Mouse (Mus musculus) limb, embryonic 14.5 days (tissue): ENCODE measurements around the gene Ube2g1. TPM values are rescaled to one million over a fixed set of nuclear protein-coding genes. Genes with fewer than 3 reads are reported as not detected.

Source experiments
- ATAC-seq: fragments of 200-750 bp; cut with Nextera tagmentation; 2 replicates; pipeline ENCODE4 v1.8.0; 2017; ENCODE audit warnings: low read depth, moderate number of reproducible peaks, moderate TSS enrichment; ENCODE audit not compliant: low FRiP score
- DNase-seq: peaks from one replicate; pipeline ENCODE4 v3.0.0-alpha.2; 2015; ENCODE audit warnings: low spot score
- H3K27ac ChIP-seq: fragments of 300-500 bp; sonication (generic); replicated peaks from 2 replicates; pipeline ENCODE4 v1.5.1; 2014; ENCODE audit warnings: low read depth, mild to moderate bottlenecking, low read length, moderate library complexity, mixed read lengths
- H3K27me3 ChIP-seq: fragments of 300-500 bp; sonication (generic); 2 replicates; pipeline ENCODE4 v1.6.1; 2014; ENCODE audit warnings: low read length, mixed read lengths; ENCODE audit not compliant: control insufficient read depth, insufficient read depth
- H3K36me3 ChIP-seq: fragments of 300-500 bp; sonication (generic); 2 replicates; pipeline ENCODE4 v1.6.1; 2014; ENCODE audit warnings: mild to moderate bottlenecking, low read length, moderate library complexity, mixed read lengths; ENCODE audit not compliant: control insufficient read depth, insufficient read depth
- H3K4me1 ChIP-seq: fragments of 300-500 bp; sonication (generic); 2 replicates; pipeline ENCODE4 v1.6.1; 2014; ENCODE audit warnings: antibody characterized with exemption, low read length, mixed read lengths; ENCODE audit not compliant: control insufficient read depth, insufficient read depth
- H3K4me2 ChIP-seq: fragments of 300-500 bp; sonication (generic); replicated peaks from 2 replicates; pipeline ENCODE4 v1.6.1; 2014; ENCODE audit warnings: low read depth, mild to moderate bottlenecking, low read length, moderate library complexity; ENCODE audit not compliant: severe bottlenecking
- H3K4me3 ChIP-seq: fragments of 300-500 bp; sonication (generic); replicated peaks from 2 replicates; pipeline ENCODE4 v1.5.1; 2014; ENCODE audit warnings: low read length
- H3K9ac ChIP-seq: fragments of 300-500 bp; sonication (generic); 2 replicates; pipeline ENCODE4 v1.6.1; 2014; ENCODE audit warnings: mild to moderate bottlenecking, low read depth, low read length, moderate library complexity; ENCODE audit not compliant: severe bottlenecking
- H3K9me3 ChIP-seq: fragments of 300-500 bp; sonication (generic); 2 replicates; pipeline ENCODE4 v1.6.1; 2016; ENCODE audit warnings: low read length; ENCODE audit not compliant: control insufficient read depth
- POLR2A ChIP-seq: fragments of 200-500 bp; IDR thresholded peaks from 2 replicates; pipeline ENCODE4 v1.8.0; 2012; ENCODE audit warnings: inconsistent platforms, mild to moderate bottlenecking, moderate library complexity, borderline replicate concordance; ENCODE audit not compliant: insufficient read depth, insufficient read length; ENCODE audit errors: extremely low read depth
- WGBS: fragments of 180-500 bp; shearing (Covaris S2); extraction: QIAGEN DNeasy Blood & Tissue Kit; methylation state at CpG from one replicate; pipeline ENCODE4 v1.1.7; 2014; 5-methylcytosine and 5-hydroxymethylcytosine counted together
- polyA plus RNA-seq, 2 experiments: library from polyadenylated mRNA; depleted of rRNA in 1 of 2; stranded (reverse) in 1 of 2; unstranded in 1 of 2; fragments of >200 nt; fragmentation: Nextera tagmentation in 1 of 2; extraction: Ambion mirVana in 1 of 2; gene quantifications; 2 replicates each; pipeline versions ENCODE4 v1.2.1 to v1.2.3; 2012 to 2014

The Ube2g1 gene
- polyA plus RNA-seq, 2 experiments = 30.4 to 69.7 TPM

- Histone ChIP-seq H3K9ac (no peak overlapping the region), H3K27ac (no peak overlapping the region), H3K27me3 (no peaks in the 10 kb centered on the region), H3K9me3 (no peaks in the 10 kb centered on the region), H3K4me3 (no peak overlapping the region), H3K4me1 (no peaks in the 10 kb centered on the region), H3K36me3 (peaks cover 38% of the 10 kb centered on the region), H3K4me2 (no peak overlapping the region)
- TF ChIP-seq POLR2A = no peak
- 90% methylated on average over 5 of the region's 5 CpGs for WGBS
- DNase-seq (no peak), ATAC-seq (no peak)
Measured at GRCm38 (mm10) chr11:72712721-72713120, 105.6 kb downstream of the Ube2g1 start.

DNA sequence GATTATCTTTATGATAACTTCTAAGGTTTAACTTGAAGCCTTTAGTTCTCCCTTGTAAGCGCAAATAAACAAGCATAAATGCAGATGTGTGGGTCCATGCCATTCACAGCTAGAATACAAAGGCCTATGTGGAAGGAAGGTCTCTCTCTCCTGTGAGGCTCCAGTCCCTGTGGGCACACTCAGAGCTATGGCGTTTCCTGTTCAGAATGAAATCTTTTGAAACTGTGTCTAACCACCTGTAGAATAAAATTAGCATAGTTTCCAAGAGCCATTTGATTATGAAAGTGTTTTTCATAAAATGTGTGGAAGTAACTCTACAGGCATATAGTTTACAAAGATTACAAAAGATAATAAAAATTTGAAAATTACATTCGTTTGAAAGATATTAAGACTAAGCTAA lies 111.1 kb downstream of the Ube2g1 start:
- Histone ChIP-seq H3K9ac (no peak overlapping the region), H3K4me1 (no peaks in the 10 kb centered on the region), H3K27me3 (no peaks in the 10 kb centered on the region), H3K36me3 (peaks cover 25% of the 10 kb centered on the region), H3K9me3 (no peaks in the 10 kb centered on the region), H3K27ac (no peak overlapping the region), H3K4me2 (no peak overlapping the region), H3K4me3 (no peak overlapping the region)
- ATAC-seq (no peak), DNase-seq (no peak)
- no peak for TF ChIP-seq POLR2A
- WGBS = 87% methylated on average over 3 of the region's 3 CpGs

- TF ChIP-seq POLR2A = no peak
- WGBS = 22% methylated on average over 2 of the region's 2 CpGs
- no peaks in the 10 kb centered on the region for H3K27me3 ChIP-seq
- no peak overlapping the region for H3K4me2 ChIP-seq
- DNase-seq (no peak), ATAC-seq (no peak)
- peaks cover 11% of the 10 kb centered on the region; the same call in 1 of the 2 replicates for H3K36me3 ChIP-seq
- H3K9ac ChIP-seq = no peak overlapping the region
- no peak overlapping the region for H3K27ac ChIP-seq
- no peak overlapping the region for H3K4me3 ChIP-seq
- no peaks in the 10 kb centered on the region for H3K9me3 ChIP-seq
- no peaks in the 10 kb centered on the region for H3K4me1 ChIP-seq
Measured at GRCm38 (mm10) chr11:72723165-72723564, 116.1 kb downstream of the Ube2g1 start.

- Histone ChIP-seq H3K4me1 (no peaks in the 10 kb centered on the region), H3K9ac (no peak overlapping the region), H3K27ac (no peak overlapping the region), H3K27me3 (no peaks in the 10 kb centered on the region), H3K9me3 (no peaks in the 10 kb centered on the region), H3K4me3 (no peak overlapping the region), H3K36me3 (peaks cover 18% of the 10 kb centered on the region), H3K4me2 (no peak overlapping the region)
- no peak for ATAC-seq
- no peak for DNase-seq
- TF ChIP-seq POLR2A = no peak
Measured at GRCm38 (mm10) chr11:72723871-72724270, 116.8 kb downstream of the Ube2g1 start.

DNA sequence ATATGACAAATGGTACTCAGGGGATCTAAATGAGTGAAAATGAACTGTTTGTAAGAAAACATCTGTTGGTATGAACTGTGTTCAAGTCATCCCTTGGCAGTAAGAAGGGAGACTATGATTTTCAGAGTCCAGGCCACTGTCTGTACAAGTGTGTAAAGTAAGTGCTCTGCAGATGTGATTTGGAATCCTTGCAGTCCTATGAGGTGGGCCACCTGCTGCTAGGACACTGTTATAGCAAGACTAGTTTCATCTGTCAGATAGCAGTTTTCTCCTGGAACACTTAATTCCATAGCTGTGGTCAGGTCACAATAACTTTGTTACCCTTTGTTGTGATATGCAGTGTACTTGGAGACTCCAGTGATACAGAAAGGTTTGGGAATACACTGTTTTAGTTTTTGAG lies 118.9 kb downstream of the Ube2g1 start:
- Histone ChIP-seq H3K4me1 (no peaks in the 10 kb centered on the region), H3K36me3 (peaks cover 39% of the 10 kb centered on the region), H3K4me3 (no peak overlapping the region), H3K27me3 (no peaks in the 10 kb centered on the region), H3K9me3 (no peaks in the 10 kb centered on the region), H3K4me2 (no peak overlapping the region), H3K27ac (no peak overlapping the region), H3K9ac (no peak overlapping the region)
- DNase-seq = no peak
- ATAC-seq = no peak
- TF ChIP-seq POLR2A = no peak

- Histone ChIP-seq H3K36me3 (peaks cover 58% of the 10 kb centered on the region), H3K9me3 (no peaks in the 10 kb centered on the region), H3K4me1 (no peaks in the 10 kb centered on the region), H3K4me3 (no peak overlapping the region), H3K27ac (no peak overlapping the region), H3K4me2 (no peak overlapping the region), H3K9ac (no peak overlapping the region), H3K27me3 (no peaks in the 10 kb centered on the region)
- ATAC-seq (no peak), DNase-seq (no peak)
- WGBS = 86% methylated on average over 3 of the region's 3 CpGs
- TF ChIP-seq POLR2A = no peak
Measured at GRCm38 (mm10) chr11:72733736-72734135, 126.7 kb downstream of the Ube2g1 start.
